Mouse (Mus musculus) embryo, embryonic 9.5 days (tissue): ENCODE data around the gene Ephb1.
A peak's percentile ranks its signal among the peaks of the same experiment; 100 is the strongest.

Source experiments
- DNase-seq: peaks from one replicate; pipeline ENCODE4 v3.0.0-alpha.2; 2017; ENCODE audit errors: extremely low spot score

Gene Ephb1

GRCm38 (mm10) chr9:102352186-102353055, 2.1 kb downstream of the Ephb1 start:
- peak; percentile 58 for DNase-seq

GRCm38 (mm10) chr9:102351721-102352120, 2.8 kb downstream of the Ephb1 start:
- DNase-seq = peak; percentile 10

DNA sequence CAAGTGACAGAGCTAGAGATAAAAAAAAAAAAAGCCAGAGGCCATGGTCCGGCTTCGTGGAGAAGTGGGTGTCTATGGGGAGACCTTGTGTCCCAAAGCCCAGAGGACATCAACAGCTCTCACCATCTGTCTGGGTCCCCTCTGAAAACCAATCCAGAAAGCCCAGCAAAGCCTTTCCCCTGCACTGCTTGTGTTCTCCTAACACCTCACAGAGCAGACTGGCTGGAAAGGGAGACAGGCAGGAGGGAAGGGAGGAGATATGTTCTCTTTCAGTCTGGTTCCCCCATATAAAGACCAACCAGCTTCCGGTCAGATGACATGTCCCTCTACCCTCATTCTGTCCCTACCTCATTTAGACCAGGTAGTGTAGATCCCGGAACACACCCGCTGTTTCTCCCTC, 3.3 kb downstream of the Ephb1 start:
- DNase-seq = no peak

- no peak for DNase-seq
Observed at GRCm38 (mm10) chr9:102350696-102351095, 3.8 kb downstream of the Ephb1 start.

DNA sequence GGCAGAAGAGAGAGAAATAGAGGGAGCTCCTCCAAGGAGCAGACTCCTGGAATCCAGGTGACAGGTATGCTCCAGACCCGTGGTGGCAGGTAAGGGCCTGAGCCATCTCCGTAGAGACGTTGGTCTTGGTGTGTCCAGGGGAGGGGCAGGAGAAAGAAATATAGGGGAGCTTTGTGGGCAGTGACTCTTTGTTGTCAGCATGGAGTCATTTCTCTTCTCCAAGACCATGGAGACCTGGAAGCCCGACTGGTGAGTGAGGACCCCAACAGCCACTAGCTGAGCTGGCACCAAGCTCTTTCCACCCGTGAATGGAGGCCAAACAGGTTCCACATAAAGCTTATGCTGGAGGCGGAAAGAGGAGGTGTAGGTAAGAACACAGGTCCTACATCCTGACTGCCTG, 4.4 kb downstream of the Ephb1 start:
- DNase-seq = no peak

GRCm38 (mm10) chr9:102346801-102347200, 7.7 kb downstream of the Ephb1 start:
- no peak for DNase-seq

GRCm38 (mm10) chr9:102345474-102345873, 9.0 kb downstream of the Ephb1 start:
- no peak for DNase-seq

DNA sequence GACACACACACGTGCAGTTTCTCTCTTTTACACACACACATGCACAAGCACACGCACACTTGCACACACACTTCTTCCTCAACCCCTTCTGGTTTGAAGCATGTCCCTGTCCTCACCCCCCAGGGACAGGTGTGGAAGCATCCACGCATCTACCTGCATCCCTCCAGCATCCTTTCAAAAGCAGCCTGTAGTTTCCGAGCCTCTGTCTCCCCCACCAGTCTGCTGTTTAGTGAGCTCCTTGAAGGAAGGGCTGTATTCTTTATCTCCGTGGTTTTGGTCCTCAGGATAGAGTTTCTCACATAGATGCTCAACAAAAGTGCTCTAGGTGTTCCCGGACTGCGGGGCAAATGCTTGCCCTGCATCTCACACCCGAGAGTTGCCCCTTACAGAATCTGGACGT, 9.4 kb downstream of the Ephb1 start:
- no peak for DNase-seq

DNA sequence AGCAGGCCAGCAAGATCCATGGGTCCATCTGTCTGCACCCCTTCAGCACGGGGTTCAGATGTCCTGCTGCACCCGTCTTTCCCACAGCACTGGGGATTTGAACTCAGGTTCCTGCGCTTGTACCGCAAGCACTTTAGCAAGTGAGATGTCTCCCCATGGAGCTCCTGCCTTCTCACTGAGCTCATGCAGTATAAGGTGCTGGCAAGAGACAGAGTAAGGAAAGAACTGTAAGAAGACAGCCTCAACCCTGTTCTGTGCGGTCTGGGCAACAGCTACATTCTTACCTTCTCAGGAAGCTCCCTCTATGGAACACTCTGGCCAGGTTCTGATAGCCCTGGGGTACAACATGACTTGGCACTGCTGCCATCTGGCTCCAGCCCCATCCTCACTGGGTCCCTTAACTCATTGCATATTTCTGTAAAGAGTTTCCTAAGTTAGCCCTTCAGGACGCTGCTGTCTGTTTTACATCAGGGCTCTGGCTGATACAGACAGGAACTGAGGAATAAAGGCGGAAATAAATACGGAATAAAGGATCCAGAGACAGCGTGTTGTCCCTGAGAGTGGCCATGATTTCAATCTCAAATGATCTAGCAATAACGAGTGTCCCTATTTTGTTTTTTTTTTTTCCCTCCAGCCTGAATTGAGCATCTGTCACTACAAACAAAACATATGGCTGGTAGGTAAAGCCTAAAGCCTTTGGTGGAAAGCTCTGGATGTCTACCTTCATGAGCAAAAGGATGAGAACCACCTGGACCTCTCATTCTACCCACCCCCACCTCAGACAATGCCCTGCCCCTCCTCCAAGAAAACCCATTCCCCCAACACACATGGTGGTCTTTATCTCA, 10.2 kb downstream of the Ephb1 start:
- DNase-seq = no peak

DNA sequence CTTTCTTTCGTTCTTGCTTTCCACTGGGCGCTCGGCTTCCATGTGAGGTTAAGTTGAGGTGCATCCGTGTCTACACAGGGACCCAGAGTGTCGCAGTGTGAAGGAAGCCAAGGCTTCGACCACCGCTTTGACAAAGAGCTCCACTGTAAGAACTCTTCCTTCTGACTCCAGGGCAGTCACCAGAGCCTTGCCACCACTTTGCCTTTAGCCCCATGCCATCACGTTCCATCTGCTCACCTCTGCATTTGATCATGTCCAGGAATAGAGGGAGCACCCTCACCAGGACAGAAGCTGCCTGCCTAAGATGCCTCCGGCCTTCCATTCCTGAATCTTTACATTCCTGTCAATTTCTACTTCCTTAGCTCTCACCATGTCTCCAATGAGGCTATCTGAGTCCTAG, 11.4 kb downstream of the Ephb1 start:
- DNase-seq = no peak

DNA sequence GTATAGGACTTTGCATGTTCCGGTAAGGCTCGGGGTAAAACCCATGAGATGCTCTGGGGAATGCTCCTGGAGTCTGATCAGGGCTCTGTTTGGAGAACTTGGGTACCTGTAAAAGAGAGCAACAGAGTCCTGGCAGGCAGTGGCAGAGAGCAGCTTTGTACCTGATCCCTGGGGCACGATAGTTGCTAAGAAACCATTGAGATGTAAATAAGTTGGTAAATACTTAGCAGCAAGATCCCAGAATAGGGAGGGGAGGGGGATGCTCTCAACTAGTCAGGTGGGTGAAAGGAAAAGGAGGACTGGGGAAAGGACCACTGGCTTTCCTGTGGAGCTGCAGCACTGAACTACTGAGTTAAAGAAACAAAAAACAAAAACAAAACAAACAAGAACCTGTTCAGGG, 12.5 kb downstream of the Ephb1 start:
- DNase-seq = no peak

- no peak for DNase-seq
Observed at GRCm38 (mm10) chr9:102340768-102341167, 13.7 kb downstream of the Ephb1 start.

- no peak for DNase-seq
Observed at GRCm38 (mm10) chr9:102335571-102336282, 18.8 kb downstream of the Ephb1 start.

DNA sequence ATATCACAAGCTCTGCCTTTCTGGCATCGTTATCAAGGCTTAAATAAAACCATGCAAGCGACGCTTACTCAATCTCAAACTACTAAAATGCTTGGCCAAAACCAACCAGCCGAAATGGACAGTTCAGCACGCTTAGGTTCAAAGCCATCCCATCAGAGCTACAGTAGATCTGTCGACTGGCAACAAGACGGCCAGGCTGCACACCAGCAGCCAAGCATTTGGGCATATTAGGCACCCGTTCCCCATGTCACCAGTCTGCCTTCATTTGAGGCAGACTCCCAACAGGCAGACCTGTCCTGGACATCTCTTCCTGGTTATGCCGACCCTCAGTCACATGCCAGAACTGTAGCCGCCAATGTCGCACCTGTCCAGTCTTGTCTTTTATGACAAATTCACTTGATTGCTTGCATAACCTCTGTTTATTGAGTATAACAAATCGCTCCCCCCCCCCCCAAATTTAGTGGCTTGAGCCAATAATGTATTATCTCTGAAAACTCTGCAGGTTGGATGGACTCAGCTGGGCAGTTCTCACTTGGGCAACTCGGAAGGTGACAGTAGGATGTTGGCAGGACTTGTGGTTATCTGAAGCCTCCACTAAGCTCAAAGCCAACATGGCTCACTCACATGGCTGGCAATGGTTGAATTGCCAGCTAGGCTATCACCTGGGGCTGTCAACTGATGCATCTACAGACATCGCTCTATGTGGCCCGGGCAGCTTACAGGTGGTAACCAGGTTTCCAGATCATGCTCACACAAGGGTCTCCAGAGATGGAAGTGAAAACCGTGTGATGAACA, 24.0 kb downstream of the Ephb1 start:
- DNase-seq = no peak

- DNase-seq = no peak
Observed at GRCm38 (mm10) chr9:102327625-102328150, 26.8 kb downstream of the Ephb1 start.

DNA sequence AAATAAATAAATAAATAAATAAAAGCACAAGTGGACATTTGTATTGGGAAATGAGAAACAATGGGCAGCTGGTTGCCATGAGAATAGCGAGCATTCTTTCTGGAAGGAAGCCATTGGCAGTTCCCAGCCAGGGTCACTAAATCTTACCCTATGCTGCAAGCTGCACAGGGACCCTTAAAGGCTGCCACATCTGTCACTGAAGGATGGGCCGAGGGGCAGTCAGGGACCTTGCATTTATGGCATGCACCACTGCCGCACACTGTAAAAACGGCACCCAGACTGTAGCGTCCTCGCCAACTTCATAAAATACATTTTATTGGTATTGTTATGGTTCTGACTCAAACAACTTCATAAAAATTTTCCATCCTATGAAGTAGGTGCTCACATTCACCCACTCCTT, 39.1 kb downstream of the Ephb1 start:
- DNase-seq = no peak

GRCm38 (mm10) chr9:102314795-102315194, 39.7 kb downstream of the Ephb1 start:
- DNase-seq = no peak

DNA sequence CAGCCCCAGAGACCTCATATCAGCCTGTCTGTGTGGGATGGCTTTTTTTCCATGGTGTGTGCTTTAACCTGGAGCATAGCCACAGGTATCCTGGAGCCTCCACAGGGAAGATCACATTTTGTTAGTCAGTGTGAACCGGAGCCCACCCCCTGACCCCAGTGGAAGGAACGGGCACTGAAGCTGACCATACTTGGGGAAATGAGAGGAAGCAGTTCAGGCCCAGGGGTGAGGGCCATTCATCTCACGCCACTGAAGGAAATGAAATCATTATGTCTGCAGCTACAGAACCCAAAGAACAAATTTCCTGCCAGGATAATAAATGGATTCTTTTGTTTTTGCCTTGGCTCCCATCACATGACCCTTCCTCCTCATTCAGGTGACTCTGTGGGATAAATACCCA, 44.1 kb downstream of the Ephb1 start:
- DNase-seq = no peak

- no peak for DNase-seq
Observed at GRCm38 (mm10) chr9:102309278-102309677, 45.2 kb downstream of the Ephb1 start.

DNA sequence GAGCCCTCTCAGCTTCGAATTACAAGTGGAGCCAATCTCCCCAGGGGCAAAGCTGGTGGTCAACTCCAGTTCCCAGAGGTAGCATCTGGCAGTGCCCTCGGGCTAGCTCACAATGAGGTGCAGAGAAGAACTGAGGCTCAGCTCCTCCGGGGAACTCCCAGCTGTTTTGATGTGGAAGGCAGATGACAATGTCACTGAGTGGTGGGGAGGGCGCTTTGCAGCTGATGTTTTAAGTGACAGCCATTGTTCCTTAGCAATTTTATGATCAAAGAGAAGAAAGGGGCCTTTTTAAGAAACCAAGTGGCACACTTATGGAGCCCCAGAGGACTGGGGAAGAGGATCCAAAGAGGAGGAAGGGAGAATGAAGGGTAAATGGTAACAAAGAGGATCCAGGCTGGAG, 46.8 kb downstream of the Ephb1 start:
- no peak for DNase-seq
